Mouse (Mus musculus): Measurements from ENCODE around the gene Prkci.

Gene Prkci

GRCm38 (mm10) chr3:30995899-30996687, 546 bp downstream of the Prkci start:
- no peak for DNase-seq (ENCODE audit: low spot score)

- no peak for DNase-seq (ENCODE audit: low spot score)
Observed at GRCm38 (mm10) chr3:30996688-30997014, 1.1 kb downstream of the Prkci start.

- no peak for DNase-seq (ENCODE audit: low spot score)
Observed at GRCm38 (mm10) chr3:30999401-31000017, 4.0 kb downstream of the Prkci start.

GRCm38 (mm10) chr3:31000018-31000407, 4.5 kb downstream of the Prkci start:
- no peak for DNase-seq (ENCODE audit: low spot score)

- no peak for DNase-seq (ENCODE audit: low spot score)
Observed at GRCm38 (mm10) chr3:31001048-31001676, 5.6 kb downstream of the Prkci start.

- no peak for DNase-seq (ENCODE audit: low spot score)
Observed at GRCm38 (mm10) chr3:31004320-31005209, 9.0 kb downstream of the Prkci start.

GRCm38 (mm10) chr3:31014374-31014773, 18.8 kb downstream of the Prkci start:
- no peak for DNase-seq (ENCODE audit: low spot score)

- DNase-seq (ENCODE audit: low spot score) = no peak
Observed at GRCm38 (mm10) chr3:31015682-31016443, 20.3 kb downstream of the Prkci start.

GRCm38 (mm10) chr3:31016594-31017196, 21.1 kb downstream of the Prkci start:
- no peak for DNase-seq (ENCODE audit: low spot score)

- DNase-seq (ENCODE audit: low spot score) = no peak
Observed at GRCm38 (mm10) chr3:31017652-31018051, 22.1 kb downstream of the Prkci start.

GRCm38 (mm10) chr3:31019287-31019686, 23.7 kb downstream of the Prkci start:
- no peak for DNase-seq (ENCODE audit: low spot score)

GRCm38 (mm10) chr3:31019793-31020447, 24.4 kb downstream of the Prkci start:
- no peak for DNase-seq (ENCODE audit: low spot score)

GRCm38 (mm10) chr3:31020656-31021055, 25.1 kb downstream of the Prkci start:
- no peak for DNase-seq (ENCODE audit: low spot score)

- no peak for DNase-seq (ENCODE audit: low spot score)
Observed at GRCm38 (mm10) chr3:31022895-31023436, 27.4 kb downstream of the Prkci start.

GRCm38 (mm10) chr3:31027718-31028117, 32.2 kb downstream of the Prkci start:
- DNase-seq (ENCODE audit: low spot score) = no peak

GRCm38 (mm10) chr3:31031621-31032020, 36.1 kb downstream of the Prkci start:
- DNase-seq (ENCODE audit: low spot score) = no peak

- DNase-seq (ENCODE audit: low spot score) = no peak
Observed at GRCm38 (mm10) chr3:31033644-31034043, 38.1 kb downstream of the Prkci start.

GRCm38 (mm10) chr3:31037851-31038250, 42.3 kb downstream of the Prkci start:
- no peak for DNase-seq (ENCODE audit: low spot score)

GRCm38 (mm10) chr3:31038689-31039088, 43.1 kb downstream of the Prkci start:
- no peak for DNase-seq (ENCODE audit: low spot score)

GRCm38 (mm10) chr3:31042992-31043391, 47.4 kb downstream of the Prkci start:
- no peak for DNase-seq (ENCODE audit: low spot score)
